In the genomic region with DNA sequence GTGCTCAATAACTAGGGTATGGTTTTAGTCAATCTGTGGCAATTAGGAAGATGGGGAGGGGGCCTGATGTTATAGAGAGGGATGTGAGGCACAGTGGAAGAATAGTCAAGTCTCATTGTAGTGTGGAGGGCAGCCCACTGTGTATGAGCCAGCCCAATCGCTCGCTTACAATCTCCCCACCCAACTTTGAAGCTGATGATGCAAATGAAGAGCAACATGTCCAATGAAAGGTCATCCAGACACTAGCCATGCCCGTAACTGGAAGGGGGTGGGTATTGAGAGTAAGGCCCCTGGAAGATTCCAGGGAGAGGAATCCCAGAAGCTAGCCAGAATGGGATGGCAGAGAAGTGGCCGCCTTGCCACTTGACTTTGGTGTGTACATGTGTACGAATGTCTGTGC, we compare ENCODE assay signal across 25 mouse cellular contexts. TPM values are rescaled to one million over a fixed set of nuclear protein-coding genes. Genes with fewer than 3 reads are reported as not detected.
A peak's percentile ranks its signal among the peaks of the same experiment; 100 is the strongest.
DNase-seq lines count a peak whose midpoint lies in the region; ATAC-seq and TF ChIP-seq lines count a peak whose summit lies in the region.
"Had no signal": no experiment of that assay in that cellular context is flagged by ENCODE, and none has a peak within 500 bp of the region (broad histone marks: within the 10 kb centered on the region; RNA-seq: fewer than 3 reads in every experiment).

No protein-coding gene starts in this region.

- no peak overlapping the region for H3K4me2 ChIP-seq in embryonic facial prominence, embryonic 14.5 days (ENCODE audit: low read depth, low read length)
- no peak overlapping the region for H3K4me2 ChIP-seq in midbrain, embryonic 11.5 days
- H3K4me2 ChIP-seq in midbrain, embryonic 13.5 days (replicated peaks) = no peak overlapping the region
- H3K4me2 ChIP-seq in hindbrain, embryonic 16.5 days (ENCODE audit: low read length) = no peak overlapping the region
- H3K4me2 ChIP-seq: embryonic facial prominence, embryonic 12.5 days; forebrain, embryonic 15.5 days; limb, embryonic 13.5 days; liver, embryonic 11.5 days; lung, embryonic 15.5 days; midbrain, embryonic 12.5 days had no signal

- no peaks in the 10 kb centered on the region for H3K36me3 ChIP-seq in embryonic facial prominence, embryonic 14.5 days (ENCODE audit: control insufficient read depth, insufficient read depth, low read length)
- no peaks in the 10 kb centered on the region for H3K36me3 ChIP-seq in embryonic facial prominence, embryonic 10.5 days (replicated peaks)
- no peaks in the 10 kb centered on the region for H3K36me3 ChIP-seq in midbrain, embryonic 11.5 days (ENCODE audit: control insufficient read depth, insufficient read depth, low read length)
- H3K36me3 ChIP-seq in midbrain, embryonic 13.5 days = no peaks in the 10 kb centered on the region
- H3K36me3 ChIP-seq in hindbrain, embryonic 16.5 days (ENCODE audit: control insufficient read depth, insufficient read depth, low read length) = no peaks in the 10 kb centered on the region
- H3K36me3 ChIP-seq: embryonic facial prominence, embryonic 12.5 days; forebrain, embryonic 10.5 days; forebrain, embryonic 15.5 days; limb, embryonic 13.5 days; lung, embryonic 15.5 days; midbrain, embryonic 12.5 days had no signal

- H3K4me3 ChIP-seq in embryonic facial prominence, embryonic 14.5 days (ENCODE audit: low read depth, low read length) = no peak overlapping the region
- no peak overlapping the region for H3K4me3 ChIP-seq in embryonic facial prominence, embryonic 10.5 days
- H3K4me3 ChIP-seq in midbrain, embryonic 11.5 days (ENCODE audit: low read depth, low read length) = no peak overlapping the region
- H3K4me3 ChIP-seq in midbrain, embryonic 13.5 days (replicated peaks) = no peak overlapping the region
- no peak overlapping the region for H3K4me3 ChIP-seq in hindbrain, embryonic 16.5 days (ENCODE audit: low read length)
- no peak overlapping the region for H3K4me3 ChIP-seq in olfactory bulb, adult 2 months (ENCODE audit: insufficient read depth, low read depth, low read length)
- H3K4me3 ChIP-seq: embryonic facial prominence, embryonic 12.5 days; forebrain, embryonic 10.5 days; forebrain, embryonic 15.5 days; limb, embryonic 13.5 days; lung, embryonic 15.5 days; midbrain, embryonic 12.5 days had no signal

- no peak for TF ChIP-seq CTCF in olfactory bulb, adult 2 months (IDR thresholded peaks at IDR 0.05; ENCODE audit: insufficient read depth, low read depth, low read length)

- WGBS in embryonic facial prominence, embryonic 14.5 days = 91% methylated on average over 5 of the region's 5 CpGs
- WGBS in embryonic facial prominence, embryonic 10.5 days = 89% methylated on average over 5 of the region's 5 CpGs
- WGBS in midbrain, embryonic 11.5 days = 94% methylated on average over 5 of the region's 5 CpGs
- WGBS in midbrain, embryonic 13.5 days = 84% methylated on average over 5 of the region's 5 CpGs
- WGBS in hindbrain, embryonic 16.5 days = 80% methylated on average over 5 of the region's 5 CpGs
- whole genome bisulfite sequencing in olfactory bulb, adult 2 months = 90% methylated on average over 5 of the region's 5 CpGs

- DNase-seq in embryonic facial prominence, embryonic 14.5 days (ENCODE audit: low spot score) = no peak
- no peak for DNase-seq in embryonic facial prominence, embryonic 10.5 days (ENCODE audit: low spot score)
- peak; percentile 72 for DNase-seq in midbrain, embryonic 11.5 days (ENCODE audit: low spot score, missing footprints)
- DNase-seq in heart, postnatal 36 days = no peak
- DNase-seq in embryo, embryonic 10 days (ENCODE audit: low spot score) = no peak
- DNase-seq: adrenal gland, postnatal 10 days; cerebellum, adult 8-10 months; gastrocnemius, postnatal 14 days; kidney, adult 9 months; thymus, adult 18-20 months; thymus, postnatal 25 days had no signal

- H3K9ac ChIP-seq in embryonic facial prominence, embryonic 14.5 days (ENCODE audit: low read depth, low read length) = no peak overlapping the region
- H3K9ac ChIP-seq in midbrain, embryonic 11.5 days (ENCODE audit: low read length) = no peak overlapping the region
- no peak overlapping the region for H3K9ac ChIP-seq in midbrain, embryonic 13.5 days (replicated peaks)
- no peak overlapping the region for H3K9ac ChIP-seq in hindbrain, embryonic 16.5 days (ENCODE audit: low read depth, low read length)
- H3K9ac ChIP-seq: embryonic facial prominence, embryonic 12.5 days; forebrain, embryonic 15.5 days; limb, embryonic 13.5 days; lung, embryonic 15.5 days; midbrain, embryonic 12.5 days had no signal

- 0 out of 2 replicates have a peak overlapping the region, but pooled peaks have one; percentile 6 for H3K27ac ChIP-seq in embryonic facial prominence, embryonic 14.5 days (replicated peaks; ENCODE audit: low read depth, low read length)
- no peak overlapping the region for H3K27ac ChIP-seq in embryonic facial prominence, embryonic 10.5 days (replicated peaks)
- H3K27ac ChIP-seq in midbrain, embryonic 11.5 days (ENCODE audit: low read depth, low read length) = no peak overlapping the region
- no peak overlapping the region for H3K27ac ChIP-seq in midbrain, embryonic 13.5 days
- H3K27ac ChIP-seq in hindbrain, embryonic 16.5 days (ENCODE audit: low read depth, low read length) = peak overlapping the region; percentile 37
- H3K27ac ChIP-seq in olfactory bulb, adult 2 months (ENCODE audit: insufficient read depth, low read depth, low read length) = peak overlapping the region; percentile 4; the same call in 1 of the 2 replicates
- H3K27ac ChIP-seq: embryonic facial prominence, embryonic 12.5 days; limb, embryonic 13.5 days; lung, embryonic 15.5 days; stomach, postnatal 0 days had no signal

- no peak for TF ChIP-seq POLR2A in olfactory bulb, adult 2 months (IDR thresholded peaks at IDR 0.05; ENCODE audit: insufficient read depth, low read depth, low read length)

- peaks cover 19% of the 10 kb centered on the region for H3K4me1 ChIP-seq in embryonic facial prominence, embryonic 14.5 days (ENCODE audit: control insufficient read depth, insufficient read depth, low read length)
- H3K4me1 ChIP-seq in embryonic facial prominence, embryonic 10.5 days = peaks cover 42% of the 10 kb centered on the region
- peaks cover 10% of the 10 kb centered on the region; the same call in 1 of the 2 replicates for H3K4me1 ChIP-seq in midbrain, embryonic 11.5 days (ENCODE audit: control insufficient read depth, insufficient read depth, low read length)
- H3K4me1 ChIP-seq in midbrain, embryonic 13.5 days (replicated peaks) = peaks cover 34% of the 10 kb centered on the region
- H3K4me1 ChIP-seq in hindbrain, embryonic 16.5 days (ENCODE audit: control insufficient read depth, insufficient read depth, low read depth, low read length) = peaks cover 14% of the 10 kb centered on the region
- peaks cover 33% of the 10 kb centered on the region for H3K4me1 ChIP-seq in olfactory bulb, adult 2 months (ENCODE audit: control insufficient read depth, insufficient read depth, low read length)
- H3K4me1 ChIP-seq: lung, embryonic 15.5 days had no signal

- intact Hi-C loops in heart, postnatal 36 days (cut with DNase I) = no loop called here

- H3K27me3 ChIP-seq in embryonic facial prominence, embryonic 14.5 days (replicated peaks; ENCODE audit: control insufficient read depth, insufficient read depth, low read length) = no peaks in the 10 kb centered on the region
- H3K27me3 ChIP-seq in embryonic facial prominence, embryonic 10.5 days (replicated peaks; ENCODE audit: low read depth, poor library complexity, severe bottlenecking) = peaks cover 8% of the 10 kb centered on the region; the same call in 1 of the 2 replicates
- no peaks in the 10 kb centered on the region for H3K27me3 ChIP-seq in midbrain, embryonic 11.5 days (ENCODE audit: control insufficient read depth, insufficient read depth, low read length)
- no peaks in the 10 kb centered on the region for H3K27me3 ChIP-seq in midbrain, embryonic 13.5 days
- no peaks in the 10 kb centered on the region for H3K27me3 ChIP-seq in hindbrain, embryonic 16.5 days (replicated peaks; ENCODE audit: control insufficient read depth, insufficient read depth, low read length)
- H3K27me3 ChIP-seq: CH12.LX; embryonic facial prominence, embryonic 12.5 days; forebrain, embryonic 15.5 days; lung, embryonic 15.5 days; midbrain, embryonic 12.5 days had no signal

- no peak for ATAC-seq in embryonic facial prominence, embryonic 14.5 days (ENCODE audit: low read depth)
- ATAC-seq in midbrain, embryonic 11.5 days (ENCODE audit: low FRiP score) = no peak; the same call in 1 of the 2 replicates
- no peak for ATAC-seq in midbrain, embryonic 13.5 days
- no peak for ATAC-seq in hindbrain, embryonic 16.5 days
- ATAC-seq: intestine, postnatal 0 days had no signal

- H3K9me3 ChIP-seq in embryonic facial prominence, embryonic 14.5 days (ENCODE audit: control insufficient read depth, low read length) = no peaks in the 10 kb centered on the region
- no peaks in the 10 kb centered on the region for H3K9me3 ChIP-seq in embryonic facial prominence, embryonic 10.5 days
- no peaks in the 10 kb centered on the region for H3K9me3 ChIP-seq in midbrain, embryonic 11.5 days (ENCODE audit: control insufficient read depth, low read length)
- no peaks in the 10 kb centered on the region for H3K9me3 ChIP-seq in midbrain, embryonic 13.5 days
- H3K9me3 ChIP-seq in hindbrain, embryonic 16.5 days (ENCODE audit: control insufficient read depth, low read length) = no peaks in the 10 kb centered on the region
- H3K9me3 ChIP-seq: embryonic facial prominence, embryonic 12.5 days; forebrain, embryonic 10.5 days; forebrain, embryonic 15.5 days; lung, embryonic 15.5 days; midbrain, embryonic 12.5 days had no signal

RNA-seq across cellular contexts. Expression of gene Vash1, which starts 33.0 kb away (rescaled TPM):
- polyA plus RNA-seq in embryonic facial prominence, embryonic 14.5 days (2014; fragmentation: Nextera tagmentation; extraction: Ambion mirVana) = 11.0 and 12.3 TPM in 2 replicates
- polyA plus RNA-seq in embryonic facial prominence, embryonic 10.5 days (2016; fragmentation: Nextera tagmentation; extraction: Ambion mirVana) = 13.5 and 14.7 TPM in 2 replicates
- polyA plus RNA-seq in midbrain, embryonic 11.5 days (2014; fragmentation: Nextera tagmentation; extraction: Ambion mirVana) = 21.7 and 22.7 TPM in 2 replicates
- polyA plus RNA-seq in midbrain, embryonic 13.5 days (2015; fragmentation: Nextera tagmentation; extraction: Ambion mirVana) = 31.3 and 40.6 TPM in 2 replicates
- polyA plus RNA-seq in hindbrain, embryonic 16.5 days (2015; fragmentation: Nextera tagmentation; extraction: Ambion mirVana) = 28.3 and 31.5 TPM in 2 replicates
- polyA plus RNA-seq in olfactory bulb, adult 2 months (2012; ENCODE audit: insufficient read depth, insufficient read length, low replicate concordance, missing spikeins) = not detected in 2 replicates
- 10 to 100 TPM; 14.0 to 17.0 TPM for total RNA-seq in heart, postnatal 36 days (2021)
- total RNA-seq: neutrophil, adult 5-6 weeks had no signal

Comparison
In these comparisons a context has a peak if more than half of its experiments do, and no peak if none do; other contexts are left out.
1. H3K27ac ChIP-seq: peak in embryonic facial prominence, embryonic 14.5 days (single experiment), hindbrain, embryonic 16.5 days (single experiment) and olfactory bulb, adult 2 months (single experiment); none in embryonic facial prominence, embryonic 10.5 days (single experiment), midbrain, embryonic 11.5 days (single experiment) and midbrain, embryonic 13.5 days (single experiment).
2. RNA of gene Vash1, which starts 33.0 kb away (polyA plus RNA-seq): 31.3 to 40.6 TPM in midbrain, embryonic 13.5 days, 28.3 to 31.5 TPM in hindbrain, embryonic 16.5 days, 21.7 to 22.7 TPM in midbrain, embryonic 11.5 days, 13.5 to 14.7 TPM in embryonic facial prominence, embryonic 10.5 days and 11.0 to 12.3 TPM in embryonic facial prominence, embryonic 14.5 days; not detected in olfactory bulb, adult 2 months; every median in the first group is over 10 times any median in the second.